Mouse (Mus musculus): ENCODE data around the gene Rasgef1b. TPM values are rescaled to one million over a fixed set of nuclear protein-coding genes. Genes with fewer than 3 reads are reported as not detected.

Gene Rasgef1b
- polyA plus RNA-seq, 1 experiment: 0.26 TPM

DNA sequence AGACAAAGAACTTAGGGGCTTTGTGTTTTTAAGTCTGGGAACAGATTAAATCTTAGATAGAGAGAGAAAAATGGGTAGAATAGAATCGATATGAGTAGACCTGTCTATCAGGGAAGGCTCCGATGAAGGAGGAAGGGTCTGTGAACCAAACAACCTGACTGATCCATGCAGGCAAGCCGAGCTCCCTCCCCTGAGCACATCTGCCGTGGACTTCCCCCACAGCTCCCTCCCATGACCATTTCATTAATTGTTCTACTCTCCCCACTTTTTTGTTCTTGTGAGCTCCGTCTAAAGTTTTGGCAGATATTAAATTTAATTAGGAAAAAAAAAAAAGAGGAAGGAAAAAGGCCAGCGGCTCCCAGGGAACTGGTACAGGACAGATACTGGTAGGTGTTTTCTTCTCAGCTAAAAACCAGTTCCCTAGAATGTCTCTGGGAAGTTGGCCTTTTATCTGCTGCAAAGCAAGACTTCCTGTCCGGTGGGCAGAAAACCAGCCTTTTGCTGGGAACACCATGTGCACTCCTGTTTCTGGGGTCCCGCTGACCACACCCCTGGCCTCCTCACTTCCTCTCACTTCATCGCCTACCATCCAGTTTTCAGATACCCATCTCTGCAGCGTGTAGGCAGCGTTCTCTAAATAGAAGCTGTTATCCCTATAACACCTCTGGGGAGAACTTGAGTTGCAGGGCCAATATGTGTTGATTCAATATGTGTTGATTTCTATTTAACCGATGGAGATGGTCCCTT lies 437.6 kb downstream of the Rasgef1b start:
- Histone ChIP-seq H3K79me2 (ENCODE audit: control insufficient read depth, insufficient read depth) (no peaks in the 10 kb centered on the region), H3K36me3 (ENCODE audit: control insufficient read depth, insufficient read depth) (no peaks in the 10 kb centered on the region), H3K27me3 (ENCODE audit: control insufficient read depth, insufficient read depth, insufficient read length) (no peaks in the 10 kb centered on the region), H3K4me2 (ENCODE audit: low read depth) (no peak overlapping the region), H3K4me3 (no peak overlapping the region), H3ac (ENCODE audit: control insufficient read depth, insufficient read length) (no peak overlapping the region)
- TF ChIP-seq SRF (IDR thresholded peaks at IDR 0.05; ENCODE audit: control insufficient read depth, insufficient read length, low read depth) (no peak), MAX (IDR thresholded peaks at IDR 0.05; ENCODE audit: low read depth) (no peak), TCF12 (IDR thresholded peaks at IDR 0.05; ENCODE audit: insufficient read depth, poor library complexity, severe bottlenecking) (no peak), POLR2AphosphoS2 (IDR thresholded peaks at IDR 0.05; ENCODE audit: insufficient read length, low read depth) (no peak), TCF3 (IDR thresholded peaks at IDR 0.05; ENCODE audit: insufficient read length, low read depth) (no peak), REST (IDR thresholded peaks at IDR 0.05; ENCODE audit: insufficient read depth, insufficient read length) (no peak), E2F4 (IDR thresholded peaks at IDR 0.05; ENCODE audit: insufficient read depth) (no peak), CEBPB (IDR thresholded peaks at IDR 0.05; ENCODE audit: insufficient read depth, poor library complexity, severe bottlenecking) (no peak), MYOG (IDR thresholded peaks at IDR 0.05; ENCODE audit: control insufficient read depth in 1 of 3, insufficient read depth in 1 of 3, insufficient read length in 2 of 3, low read depth in 2 of 3) (no peak), POLR2A (IDR thresholded peaks at IDR 0.05; ENCODE audit: insufficient read length, low read depth) (no peak), MYOD1 (IDR thresholded peaks at IDR 0.05; ENCODE audit: control insufficient read depth in 1 of 3, insufficient read length in 2 of 3, low read depth in 2 of 3) (no peak), USF1 (IDR thresholded peaks at IDR 0.05; ENCODE audit: low read depth) (no peak)

DNA sequence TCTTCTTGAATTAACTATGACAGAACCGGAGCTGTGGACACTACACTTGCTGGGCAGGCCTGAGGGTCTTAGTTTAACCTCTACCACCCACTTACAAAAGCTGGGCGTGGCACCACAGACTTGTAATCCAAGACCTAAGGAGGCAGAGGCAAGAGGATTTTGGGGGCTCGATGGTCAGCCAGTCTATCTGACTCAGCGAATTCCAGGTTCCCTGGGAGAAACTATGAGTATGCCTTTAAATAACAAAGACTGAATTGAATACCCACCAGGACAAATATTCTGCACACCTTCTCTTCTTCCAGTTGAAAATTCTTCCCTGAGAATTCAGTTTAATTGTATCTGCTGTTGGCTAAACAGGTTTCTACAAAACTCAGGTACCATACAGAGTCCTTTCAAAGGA lies 440.6 kb downstream of the Rasgef1b start:
- TF ChIP-seq REST (IDR thresholded peaks at IDR 0.05; ENCODE audit: insufficient read depth, insufficient read length): no peak
- no peak for TF ChIP-seq MYOD1 (IDR thresholded peaks at IDR 0.05; ENCODE audit: control insufficient read depth in 1 of 3, insufficient read length in 2 of 3, low read depth in 2 of 3)
- TF ChIP-seq USF1 (IDR thresholded peaks at IDR 0.05; ENCODE audit: low read depth): no peak
- TF ChIP-seq POLR2AphosphoS2 (IDR thresholded peaks at IDR 0.05; ENCODE audit: insufficient read length, low read depth): no peak
- no peak for TF ChIP-seq SRF (IDR thresholded peaks at IDR 0.05; ENCODE audit: control insufficient read depth, insufficient read length, low read depth)
- no peak for TF ChIP-seq TCF12 (IDR thresholded peaks at IDR 0.05; ENCODE audit: insufficient read depth, poor library complexity, severe bottlenecking)
- H3K36me3 ChIP-seq (ENCODE audit: control insufficient read depth, insufficient read depth): no peaks in the 10 kb centered on the region
- no peaks in the 10 kb centered on the region for H3K79me2 ChIP-seq (ENCODE audit: control insufficient read depth, insufficient read depth)
- H3K4me2 ChIP-seq (ENCODE audit: low read depth): no peak overlapping the region
- no peaks in the 10 kb centered on the region for H3K27me3 ChIP-seq (ENCODE audit: control insufficient read depth, insufficient read depth, insufficient read length)
- H3ac ChIP-seq (ENCODE audit: control insufficient read depth, insufficient read length): no peak overlapping the region
- no peak overlapping the region for H3K4me3 ChIP-seq

DNA sequence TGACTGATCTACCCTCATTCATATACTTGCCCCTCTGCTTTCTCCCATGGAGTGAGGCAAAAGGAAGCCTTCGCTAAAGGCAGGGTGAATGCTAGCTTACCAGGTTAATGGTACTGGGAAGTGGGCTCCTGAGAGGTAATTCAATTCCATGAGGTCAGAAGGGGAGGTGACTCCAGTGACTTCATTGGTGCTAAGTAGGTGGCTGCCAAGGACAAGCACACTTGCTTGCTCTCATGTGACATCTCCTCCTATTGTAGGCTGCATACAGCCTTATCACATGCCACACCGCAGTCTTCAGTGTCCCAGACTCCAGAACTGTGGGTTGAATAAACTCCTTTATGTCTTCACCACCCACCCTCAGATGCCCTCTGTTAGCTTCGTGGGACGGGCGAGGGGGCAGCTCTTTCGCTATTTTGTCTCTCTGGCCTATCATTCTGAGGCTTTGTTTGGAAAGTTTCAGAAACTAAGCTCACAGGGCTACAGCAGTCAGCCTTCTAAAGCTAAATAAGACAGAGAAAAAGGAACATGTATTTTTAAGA lies 441.1 kb downstream of the Rasgef1b start:
- Histone ChIP-seq H3K36me3 (ENCODE audit: control insufficient read depth, insufficient read depth) (no peaks in the 10 kb centered on the region), H3K4me3 (no peak overlapping the region), H3K4me2 (ENCODE audit: low read depth) (no peak overlapping the region), H3K27me3 (ENCODE audit: control insufficient read depth, insufficient read depth, insufficient read length) (no peaks in the 10 kb centered on the region), H3ac (ENCODE audit: control insufficient read depth, insufficient read length) (no peak overlapping the region), H3K79me2 (ENCODE audit: control insufficient read depth, insufficient read depth) (no peaks in the 10 kb centered on the region)
- TF ChIP-seq MYOD1 (IDR thresholded peaks at IDR 0.05; ENCODE audit: control insufficient read depth in 1 of 3, insufficient read length in 2 of 3, low read depth in 2 of 3) (no peak), MAX (IDR thresholded peaks at IDR 0.05; ENCODE audit: low read depth) (no peak), POLR2AphosphoS2 (IDR thresholded peaks at IDR 0.05; ENCODE audit: insufficient read length, low read depth) (no peak), TCF12 (IDR thresholded peaks at IDR 0.05; ENCODE audit: insufficient read depth, poor library complexity, severe bottlenecking) (no peak), MYOG (IDR thresholded peaks at IDR 0.05; ENCODE audit: control insufficient read depth in 1 of 3, insufficient read depth in 1 of 3, insufficient read length in 2 of 3, low read depth in 2 of 3) (no peak), E2F4 (IDR thresholded peaks at IDR 0.05; ENCODE audit: insufficient read depth) (no peak), REST (IDR thresholded peaks at IDR 0.05; ENCODE audit: insufficient read depth, insufficient read length) (no peak), USF1 (IDR thresholded peaks at IDR 0.05; ENCODE audit: low read depth) (no peak), CEBPB (IDR thresholded peaks at IDR 0.05; ENCODE audit: insufficient read depth, poor library complexity, severe bottlenecking) (no peak), POLR2A (IDR thresholded peaks at IDR 0.05; ENCODE audit: insufficient read length, low read depth) (no peak), TCF3 (IDR thresholded peaks at IDR 0.05; ENCODE audit: insufficient read length, low read depth) (no peak), SRF (IDR thresholded peaks at IDR 0.05; ENCODE audit: control insufficient read depth, insufficient read length, low read depth) (no peak)

DNA sequence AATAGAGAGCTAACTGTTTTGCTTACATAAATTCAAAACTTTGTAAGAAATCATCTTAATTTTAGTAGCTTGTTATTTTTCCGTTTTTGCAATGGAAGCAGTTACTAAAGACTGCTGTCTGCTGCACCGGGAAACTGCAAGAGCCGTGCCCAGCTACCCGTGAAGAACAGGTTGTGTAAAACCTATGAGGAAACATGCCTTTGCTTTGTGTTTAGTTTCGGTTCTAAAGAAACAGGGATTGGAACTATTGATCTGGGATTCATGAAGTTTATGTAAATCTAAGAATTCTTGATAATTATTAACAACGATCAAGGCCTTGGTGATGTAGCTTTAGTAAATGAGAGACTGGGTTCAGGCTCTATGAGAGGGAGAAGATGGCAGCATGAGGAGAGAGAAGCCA lies 442.3 kb downstream of the Rasgef1b start:
- Histone ChIP-seq H3K79me2 (ENCODE audit: control insufficient read depth, insufficient read depth) (no peaks in the 10 kb centered on the region), H3K27me3 (ENCODE audit: control insufficient read depth, insufficient read depth, insufficient read length) (no peaks in the 10 kb centered on the region), H3ac (ENCODE audit: control insufficient read depth, insufficient read length) (no peak overlapping the region), H3K4me2 (ENCODE audit: low read depth) (no peak overlapping the region), H3K4me3 (no peak overlapping the region), H3K36me3 (ENCODE audit: control insufficient read depth, insufficient read depth) (no peaks in the 10 kb centered on the region)
- no peak for TF ChIP-seq REST (IDR thresholded peaks at IDR 0.05; ENCODE audit: insufficient read depth, insufficient read length)
- TF ChIP-seq TCF3 (IDR thresholded peaks at IDR 0.05; ENCODE audit: insufficient read length, low read depth): no peak
- TF ChIP-seq SRF (IDR thresholded peaks at IDR 0.05; ENCODE audit: control insufficient read depth, insufficient read length, low read depth): no peak
- TF ChIP-seq MAX (IDR thresholded peaks at IDR 0.05; ENCODE audit: low read depth): no peak
- TF ChIP-seq USF1 (IDR thresholded peaks at IDR 0.05; ENCODE audit: low read depth): no peak

DNA sequence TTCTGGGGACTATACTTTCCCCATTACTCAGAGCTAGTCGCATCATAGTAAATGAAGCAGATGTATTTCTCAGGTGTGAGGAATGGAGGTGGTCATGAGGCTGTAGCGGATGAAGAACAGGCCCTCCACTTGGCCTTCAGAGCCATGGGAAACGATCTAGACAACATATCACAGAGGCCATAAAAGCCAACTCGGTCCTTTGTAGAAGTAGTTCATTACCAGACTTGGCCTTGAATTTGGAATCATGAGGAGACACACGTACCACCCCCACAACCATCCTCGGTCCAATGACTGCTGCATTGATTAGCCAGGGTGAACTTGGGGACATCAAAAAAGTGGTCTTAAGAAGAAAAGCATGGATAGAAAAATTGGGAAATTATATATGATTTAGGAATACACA lies 442.8 kb downstream of the Rasgef1b start:
- H3K79me2 ChIP-seq (ENCODE audit: control insufficient read depth, insufficient read depth): no peaks in the 10 kb centered on the region
- H3K27me3 ChIP-seq (ENCODE audit: control insufficient read depth, insufficient read depth, insufficient read length): no peaks in the 10 kb centered on the region
- no peak overlapping the region for H3ac ChIP-seq (ENCODE audit: control insufficient read depth, insufficient read length)
- H3K36me3 ChIP-seq (ENCODE audit: control insufficient read depth, insufficient read depth): no peaks in the 10 kb centered on the region
- H3K4me2 ChIP-seq (ENCODE audit: low read depth): no peak overlapping the region
- no peak overlapping the region for H3K4me3 ChIP-seq
- TF ChIP-seq TCF12 (IDR thresholded peaks at IDR 0.05; ENCODE audit: insufficient read depth, poor library complexity, severe bottlenecking) (no peak), USF1 (IDR thresholded peaks at IDR 0.05; ENCODE audit: low read depth) (no peak), MYOG (IDR thresholded peaks at IDR 0.05; ENCODE audit: control insufficient read depth in 1 of 3, insufficient read depth in 1 of 3, insufficient read length in 2 of 3, low read depth in 2 of 3) (no peak), POLR2AphosphoS2 (IDR thresholded peaks at IDR 0.05; ENCODE audit: insufficient read length, low read depth) (no peak), SRF (IDR thresholded peaks at IDR 0.05; ENCODE audit: control insufficient read depth, insufficient read length, low read depth) (no peak), MYOD1 (IDR thresholded peaks at IDR 0.05; ENCODE audit: control insufficient read depth in 1 of 3, insufficient read length in 2 of 3, low read depth in 2 of 3) (no peak), CEBPB (IDR thresholded peaks at IDR 0.05; ENCODE audit: insufficient read depth, poor library complexity, severe bottlenecking) (no peak), REST (IDR thresholded peaks at IDR 0.05; ENCODE audit: insufficient read depth, insufficient read length) (no peak), POLR2A (IDR thresholded peaks at IDR 0.05; ENCODE audit: insufficient read length, low read depth) (no peak)
